Comparison of ENCODE assay signal across 8 mouse cellular contexts in the genomic region with DNA sequence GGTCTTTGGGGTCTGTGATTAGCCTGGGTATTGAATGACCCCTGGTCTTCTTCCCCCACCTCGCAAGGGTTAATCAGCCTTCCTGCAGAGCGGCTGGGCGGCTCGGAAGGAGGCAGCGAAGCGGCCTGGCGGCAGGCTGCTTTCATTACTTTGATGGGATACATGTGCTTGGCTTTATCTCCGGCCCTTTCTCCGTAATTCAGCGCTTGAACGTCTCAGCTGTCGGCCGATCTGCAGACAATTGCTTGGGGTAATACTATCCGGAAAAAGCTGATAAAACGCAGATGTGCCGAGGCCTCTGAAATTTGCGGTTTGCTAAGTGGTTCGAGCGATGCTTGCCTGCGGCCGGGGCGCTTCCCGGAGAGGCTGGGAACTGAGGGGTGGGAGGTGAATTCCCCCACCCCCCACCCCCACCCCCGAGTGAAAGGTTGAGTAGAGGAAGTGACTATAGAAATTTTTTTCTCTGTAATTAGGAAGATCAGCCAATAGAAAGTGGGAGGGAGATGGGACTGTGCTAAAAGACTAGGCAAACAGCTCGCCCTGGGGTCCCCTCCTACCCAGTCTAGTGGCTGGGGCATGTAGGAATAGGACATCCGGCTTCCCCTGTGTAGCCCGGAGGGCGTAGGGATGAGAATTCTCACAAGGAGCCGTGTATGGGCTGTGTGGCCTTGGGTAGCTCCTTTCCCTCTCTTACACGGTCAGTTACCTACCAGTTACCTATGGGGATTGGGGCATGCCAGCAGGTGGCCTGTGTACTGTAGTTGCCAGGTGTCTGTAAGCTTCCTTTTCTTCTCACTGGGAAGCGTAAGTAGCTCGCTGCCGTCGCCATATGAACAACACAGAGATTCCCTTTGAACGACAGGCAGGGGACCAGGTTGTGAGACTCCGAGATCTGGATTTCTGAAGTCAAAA.
DNase-seq lines count a peak whose midpoint lies in the region; ATAC-seq lines count a peak whose summit lies in the region.

No protein-coding gene starts in this region.

- no peaks in the 10 kb centered on the region for H3K36me3 ChIP-seq in megakaryocyte, embryonic 14.5 days (replicated peaks; ENCODE audit: low read length)
- H3K36me3 ChIP-seq in heart, embryonic 15.5 days, result no peaks in the 10 kb centered on the region
- no peaks in the 10 kb centered on the region for H3K36me3 ChIP-seq in liver, embryonic 12.5 days

- no peak overlapping the region for H3K27ac ChIP-seq in heart, embryonic 15.5 days
- no peak overlapping the region for H3K27ac ChIP-seq in liver, embryonic 12.5 days

- H3K4me1 ChIP-seq in megakaryocyte, embryonic 14.5 days, result peaks cover 16% of the 10 kb centered on the region
- H3K4me1 ChIP-seq in heart, embryonic 15.5 days (replicated peaks), result peaks cover 20% of the 10 kb centered on the region
- H3K4me1 ChIP-seq in liver, embryonic 12.5 days, result no peaks in the 10 kb centered on the region; the same call in 1 of the 2 replicates

- H3K9ac ChIP-seq in heart, embryonic 15.5 days, result no peak overlapping the region; the same call in 1 of the 2 replicates
- H3K9ac ChIP-seq in liver, embryonic 12.5 days, result no peak overlapping the region

- peak overlapping the region; percentile 61 for H3K4me2 ChIP-seq in heart, embryonic 15.5 days
- H3K4me2 ChIP-seq in liver, embryonic 12.5 days, result peak overlapping the region; percentile 47

- peak overlapping the region; percentile 83 for H3K4me3 ChIP-seq in megakaryocyte, embryonic 14.5 days (replicated peaks)
- peak overlapping the region; percentile 37 for H3K4me3 ChIP-seq in heart, embryonic 15.5 days
- no peak overlapping the region for H3K4me3 ChIP-seq in liver, embryonic 12.5 days

- 5% methylated on average over 36 of the region's 36 CpGs for WGBS in heart, embryonic 15.5 days
- 3% methylated on average over 36 of the region's 36 CpGs for WGBS in liver, embryonic 12.5 days (ENCODE audit: insufficient replicate concordance)

- peaks cover 6% of the 10 kb centered on the region; the same call in 1 of the 2 replicates for H3K9me3 ChIP-seq in megakaryocyte, embryonic 14.5 days
- H3K9me3 ChIP-seq in heart, embryonic 15.5 days (replicated peaks), result no peaks in the 10 kb centered on the region
- H3K9me3 ChIP-seq in liver, embryonic 12.5 days (replicated peaks), result no peaks in the 10 kb centered on the region

- peak; percentile 49 for DNase-seq in yolk sac, embryonic 10.5 days (ENCODE audit: low spot score)
- DNase-seq in ovary, adult 18-20 months (ENCODE audit: low spot score), result no peak
- DNase-seq in right cerebral cortex, postnatal 36 days (ENCODE audit: low spot score in 2 of 2), result no peak
- no peak for DNase-seq in cerebellum, postnatal 10 days

- peaks cover 87% of the 10 kb centered on the region for H3K27me3 ChIP-seq in megakaryocyte, embryonic 14.5 days (replicated peaks)
- H3K27me3 ChIP-seq in heart, embryonic 15.5 days, result peaks cover 86% of the 10 kb centered on the region
- peaks cover 97% of the 10 kb centered on the region for H3K27me3 ChIP-seq in liver, embryonic 12.5 days (replicated peaks)

- ATAC-seq in megakaryocyte, adult 5-6 weeks (ENCODE audit: poor library complexity, severe bottlenecking), result no peak
- ATAC-seq in heart, embryonic 15.5 days (replicated peaks; ENCODE audit: insufficient number of reproducible peaks, insufficient read depth, low FRiP score, low read depth), result 0 out of 2 replicates have a peak, but pooled peaks have one; percentile 55
- ATAC-seq in liver, embryonic 12.5 days, result no peak
